Mouse (Mus musculus): Measurements from ENCODE around the gene Mad2l1bp.

GRCm38 (mm10) chr17:46110402-46111289 lies 42.7 kb downstream of the Mad2l1bp start, which contains the start of gene Mrps18a:
- TF ChIP-seq POLR2A (IDR thresholded peaks at IDR 0.05; ENCODE audit: low read depth, low read length) (peak; percentile 84; the same call in 1 of the 2 replicates), CTCF (IDR thresholded peaks at IDR 0.05; ENCODE audit: extremely low read depth, insufficient read length, insufficient replicate concordance, low read depth, low read length) (no peak)

Measured in small intestine, adult 2 months (tissue).